Mouse (Mus musculus) CH12.LX (cell line): ENCODE measurements at regions not wholly inside any gene's neighbourhood (a gene's known extent, or its start where the extent isn't known, plus 50 kb on each side); places are given as distances from the start of the nearest gene placed in this dataset.

Experiments used
- CTCF ChIP-seq, 2 experiments: IDR thresholded peaks in 1 of 2; conservative IDR thresholded peaks in 1 of 2; 2 replicates each; pipeline ENCODE4 v1.5.1; 2011 to 2012; ENCODE audit warnings: low read depth in 2 of 2, low read length in 2 of 2, improper control_type of control experiment in 1 of 2, inconsistent platforms in 1 of 2, mild to moderate bottlenecking in 1 of 2, moderate library complexity in 1 of 2
- ZKSCAN1 ChIP-seq: IDR thresholded peaks from 2 replicates; pipeline ENCODE4 v1.6.1; 2012; ENCODE audit warnings: low read depth, inconsistent platforms, low read length, improper control_type of control experiment, borderline replicate concordance

- TF ChIP-seq ZKSCAN1 (no peak), CTCF (conservative IDR thresholded peaks at IDR 0.05 in 1 of 2, IDR thresholded peaks at IDR 0.05 in 1 of 2; ENCODE audit: low read depth in 2 of 2, low read length in 2 of 2) (no peak)
Measured at GRCm38 (mm10) chr16:74796303-74796653, 384.7 kb upstream of the Robo2 start.
